Mouse (Mus musculus) lung, adult 2 months (tissue): Measurements from ENCODE around the gene Slc25a21. TPM values are rescaled to one million over a fixed set of nuclear protein-coding genes. Genes with fewer than 3 reads are reported as not detected.

Experiments used
- DNase-seq: peaks from one replicate; pipeline ENCODE4 v3.0.0; 2022
- H3K4me1 ChIP-seq: fragments of 200-500 bp; 2 replicates; pipeline ENCODE4 v1.6.1; 2011; ENCODE audit warnings: low read length; ENCODE audit not compliant: control insufficient read depth, insufficient read depth
- H3K4me3 ChIP-seq: fragments of 200-500 bp; replicated peaks from 2 replicates; pipeline ENCODE3; 2011; ENCODE audit warnings: low read depth, mild to moderate bottlenecking, control low read depth, low read length; ENCODE audit errors: extremely low read depth
- CTCF ChIP-seq: fragments of 200-500 bp; IDR thresholded peaks from 2 replicates; pipeline ENCODE4 v1.5.1; 2011; ENCODE audit warnings: mild to moderate bottlenecking, low read length, control low read depth; ENCODE audit not compliant: insufficient read depth
- POLR2A ChIP-seq: fragments of 200-500 bp; IDR thresholded peaks from 2 replicates; pipeline ENCODE4 v1.6.1; 2011; ENCODE audit warnings: low read depth, mild to moderate bottlenecking, control low read depth, low read length, borderline replicate concordance; ENCODE audit errors: extremely low read depth
- WGBS: fragments of 180-500 bp; shearing (Covaris S2); methylation state at CpG from one replicate; pipeline ENCODE4 v1.1.7; 2018; 5-methylcytosine and 5-hydroxymethylcytosine counted together
- polyA plus RNA-seq: library from polyadenylated mRNA; depleted of rRNA; stranded (reverse); fragments of >200 nt; gene quantifications from 2 replicates; pipeline ENCODE4 v1.2.3, GENCODE M21; 2012

The Slc25a21 gene
- polyA plus RNA-seq, 1 experiment, result 0.04 TPM

GRCm38 (mm10) chr12:57084519-57084918, 112.8 kb downstream of the Slc25a21 start:
- no peak for DNase-seq
- TF ChIP-seq POLR2A (no peak), CTCF (no peak)
- Histone ChIP-seq H3K4me1 (no peaks in the 10 kb centered on the region), H3K4me3 (no peak overlapping the region)
- WGBS, result 47% methylated on average over 3 of the region's 3 CpGs

- H3K4me3 ChIP-seq, result no peak overlapping the region
- H3K4me1 ChIP-seq, result no peaks in the 10 kb centered on the region
- TF ChIP-seq POLR2A (no peak), CTCF (no peak)
- DNase-seq, result no peak
- 77% methylated on average over 5 of the region's 5 CpGs for WGBS
Observed at GRCm38 (mm10) chr12:57083533-57083932, 113.7 kb downstream of the Slc25a21 start.

GRCm38 (mm10) chr12:57076606-57077005, 120.7 kb downstream of the Slc25a21 start:
- Histone ChIP-seq H3K4me1 (no peaks in the 10 kb centered on the region), H3K4me3 (no peak overlapping the region)
- 89% methylated on average over 4 of the region's 4 CpGs for WGBS
- TF ChIP-seq POLR2A (no peak), CTCF (no peak)
- no peak for DNase-seq

GRCm38 (mm10) chr12:57072616-57073015, 124.7 kb downstream of the Slc25a21 start:
- WGBS, result 85% methylated on average over 2 of the region's 2 CpGs
- H3K4me1 ChIP-seq, result no peaks in the 10 kb centered on the region
- DNase-seq, result no peak
- TF ChIP-seq CTCF, result no peak
- no peak for TF ChIP-seq POLR2A
- no peak overlapping the region for H3K4me3 ChIP-seq

- TF ChIP-seq CTCF (no peak), POLR2A (no peak)
- Histone ChIP-seq H3K4me1 (no peaks in the 10 kb centered on the region), H3K4me3 (no peak overlapping the region)
- no peak for DNase-seq
- WGBS, result 59% methylated on average over 5 of the region's 5 CpGs
Observed at GRCm38 (mm10) chr12:57068607-57069006, 128.7 kb downstream of the Slc25a21 start.

- DNase-seq, result no peak
- no peak overlapping the region for H3K4me3 ChIP-seq
- TF ChIP-seq CTCF (no peak), POLR2A (no peak)
- WGBS, result 58% methylated on average over 4 of the region's 4 CpGs
- no peaks in the 10 kb centered on the region for H3K4me1 ChIP-seq
Observed at GRCm38 (mm10) chr12:57019737-57020136, 177.5 kb downstream of the Slc25a21 start.

GRCm38 (mm10) chr12:57016845-57017244, 180.4 kb downstream of the Slc25a21 start:
- 70% methylated on average over 3 of the region's 3 CpGs for WGBS
- Histone ChIP-seq H3K4me1 (no peaks in the 10 kb centered on the region), H3K4me3 (no peak overlapping the region)
- DNase-seq, result no peak
- TF ChIP-seq CTCF, result no peak
- TF ChIP-seq POLR2A, result no peak

GRCm38 (mm10) chr12:57016324-57016723, 180.9 kb downstream of the Slc25a21 start:
- TF ChIP-seq CTCF (no peak), POLR2A (no peak)
- H3K4me3 ChIP-seq, result no peak overlapping the region
- 61% methylated on average over 3 of the region's 3 CpGs for WGBS
- H3K4me1 ChIP-seq, result no peaks in the 10 kb centered on the region
- no peak for DNase-seq

GRCm38 (mm10) chr12:57009010-57009409, 188.3 kb downstream of the Slc25a21 start:
- WGBS, result 23% methylated on average over 11 of the region's 11 CpGs
- Histone ChIP-seq H3K4me1 (no peaks in the 10 kb centered on the region), H3K4me3 (no peak overlapping the region)
- DNase-seq, result no peak
- TF ChIP-seq POLR2A, result no peak
- no peak for TF ChIP-seq CTCF

GRCm38 (mm10) chr12:56986049-56986448, 211.2 kb downstream of the Slc25a21 start:
- H3K4me1 ChIP-seq, result no peaks in the 10 kb centered on the region
- DNase-seq, result peak; percentile 49
- H3K4me3 ChIP-seq, result no peak overlapping the region
- TF ChIP-seq CTCF, result peak; percentile 74
- TF ChIP-seq POLR2A, result no peak
- WGBS, result 6% methylated on average over 5 of the region's 5 CpGs
